Mouse (Mus musculus) neural tube, embryonic 15.5 days (tissue): ENCODE measurements around the gene Ikzf2. TPM values are rescaled to one million over a fixed set of nuclear protein-coding genes. Genes with fewer than 3 reads are reported as not detected.

Source experiments
- ATAC-seq: fragments of 200-750 bp; cut with Nextera tagmentation; 2 replicates; pipeline ENCODE4 v1.8.0; 2017; ENCODE audit warnings: mild to moderate bottlenecking, moderate TSS enrichment, moderate library complexity; ENCODE audit not compliant: low FRiP score
- H3K27ac ChIP-seq: fragments of 300-500 bp; sonication (generic); replicated peaks from 2 replicates; pipeline ENCODE4 v1.5.1; 2015; ENCODE audit warnings: mild to moderate bottlenecking, inconsistent platforms
- H3K27me3 ChIP-seq: fragments of 300-500 bp; sonication (generic); replicated peaks from 2 replicates; pipeline ENCODE4 v1.6.1; 2015; ENCODE audit warnings: inconsistent platforms
- H3K36me3 ChIP-seq: fragments of 300-500 bp; sonication (generic); 2 replicates; pipeline ENCODE4 v1.6.1; 2015; ENCODE audit warnings: inconsistent platforms
- H3K4me1 ChIP-seq: fragments of 300-500 bp; sonication (generic); 2 replicates; pipeline ENCODE4 v1.6.1; 2015; ENCODE audit warnings: inconsistent platforms
- H3K4me2 ChIP-seq: fragments of 300-500 bp; sonication (generic); 2 replicates; pipeline ENCODE4 v1.6.1; 2015; ENCODE audit warnings: inconsistent platforms, mild to moderate bottlenecking, moderate library complexity
- H3K4me3 ChIP-seq: fragments of 300-500 bp; sonication (generic); replicated peaks from 2 replicates; pipeline ENCODE4 v1.5.1; 2015; ENCODE audit warnings: mild to moderate bottlenecking, inconsistent platforms
- H3K9ac ChIP-seq: fragments of 300-500 bp; sonication (generic); replicated peaks from 2 replicates; pipeline ENCODE4 v1.6.1; 2015; ENCODE audit warnings: mild to moderate bottlenecking, inconsistent platforms
- H3K9me3 ChIP-seq: fragments of 300-500 bp; sonication (generic); replicated peaks from 2 replicates; pipeline ENCODE4 v1.6.1; 2016; ENCODE audit warnings: inconsistent platforms
- WGBS: fragments of 180-500 bp; shearing (Covaris S2); methylation state at CpG from one replicate; pipeline ENCODE4 v1.1.7; 2015; ENCODE audit warnings: mixed read lengths; 5-methylcytosine and 5-hydroxymethylcytosine counted together
- polyA plus RNA-seq: library from polyadenylated mRNA; unstranded; fragments of >200 nt; fragmentation: Nextera tagmentation; extraction: Ambion mirVana; gene quantifications from 2 replicates; pipeline ENCODE4 v1.2.1, GENCODE M21; 2015

Gene Ikzf2
- polyA plus RNA-seq, 1 experiment from 2014 or later, result 3.7 TPM

GRCm38 (mm10) chr1:69506011-69506410, 181.0 kb downstream of the Ikzf2 start:
- ATAC-seq, result no peak
- no peak overlapping the region for H3K9ac ChIP-seq
- no peak overlapping the region for H3K4me3 ChIP-seq
- H3K27me3 ChIP-seq, result no peaks in the 10 kb centered on the region
- no peak overlapping the region for H3K27ac ChIP-seq
- H3K4me2 ChIP-seq, result no peak overlapping the region
- 0 out of 2 replicates have a peak, but pooled peaks cover 3% of the 10 kb centered on the region for H3K4me1 ChIP-seq
- 92% methylated on average over 6 of the region's 6 CpGs for WGBS
- H3K9me3 ChIP-seq, result no peaks in the 10 kb centered on the region
- no peaks in the 10 kb centered on the region for H3K36me3 ChIP-seq

GRCm38 (mm10) chr1:69500388-69500787, 186.7 kb downstream of the Ikzf2 start:
- ATAC-seq, result no peak
- no peak overlapping the region for H3K4me2 ChIP-seq
- H3K36me3 ChIP-seq, result no peaks in the 10 kb centered on the region
- no peaks in the 10 kb centered on the region for H3K27me3 ChIP-seq
- WGBS, result 92% methylated on average over 3 of the region's 3 CpGs
- H3K9me3 ChIP-seq, result no peaks in the 10 kb centered on the region
- H3K4me1 ChIP-seq, result no peaks in the 10 kb centered on the region
- no peak overlapping the region for H3K9ac ChIP-seq
- no peak overlapping the region for H3K4me3 ChIP-seq
- no peak overlapping the region for H3K27ac ChIP-seq

DNA sequence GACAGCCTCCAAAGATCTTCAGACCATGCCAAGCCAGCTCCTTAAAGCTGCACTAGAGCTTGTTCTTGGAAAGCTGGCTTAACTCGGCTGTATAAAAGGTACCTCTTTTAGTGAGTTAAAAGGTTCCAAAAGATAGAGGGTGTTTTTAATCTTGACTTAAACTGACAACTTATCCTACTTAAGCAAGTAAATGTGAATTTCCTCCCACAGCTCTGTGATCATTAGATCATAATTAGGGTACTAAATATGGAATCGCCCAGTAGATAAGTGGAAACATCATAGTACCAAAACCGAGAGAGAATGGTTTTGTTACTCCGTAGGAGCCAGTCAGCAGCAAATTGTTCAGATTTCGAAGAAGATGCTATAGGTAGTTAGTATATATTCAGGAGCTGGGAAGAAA, 187.4 kb downstream of the Ikzf2 start:
- Histone ChIP-seq H3K27me3 (no peaks in the 10 kb centered on the region), H3K27ac (no peak overlapping the region), H3K4me2 (no peak overlapping the region), H3K9ac (no peak overlapping the region), H3K36me3 (no peaks in the 10 kb centered on the region), H3K4me3 (no peak overlapping the region), H3K4me1 (no peaks in the 10 kb centered on the region), H3K9me3 (no peaks in the 10 kb centered on the region)
- ATAC-seq, result no peak
- 92% methylated on average over 5 of the region's 5 CpGs for WGBS

DNA sequence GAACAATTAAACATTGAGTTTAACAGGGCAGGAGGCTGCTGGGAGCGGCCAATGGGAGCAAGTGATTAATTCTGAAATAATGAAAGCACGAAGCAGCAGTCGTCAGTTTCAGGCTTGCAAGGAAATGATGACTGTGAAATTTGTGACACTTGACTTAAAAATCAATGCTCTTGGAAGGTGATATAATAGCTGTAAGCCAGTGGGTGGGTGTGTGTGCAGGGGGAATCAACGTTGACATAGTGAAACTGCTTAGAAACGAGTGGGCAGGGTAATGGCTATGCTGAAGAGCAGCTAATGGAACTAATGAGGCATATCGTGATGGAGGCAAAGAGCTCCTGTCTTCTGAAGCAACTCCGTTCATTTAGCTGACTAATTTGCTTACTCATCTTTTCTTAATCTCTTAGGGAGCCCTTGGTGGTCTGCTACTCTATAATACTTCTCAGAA, 188.2 kb downstream of the Ikzf2 start:
- Histone ChIP-seq H3K4me2 (0 out of 2 replicates have a peak overlapping the region, but pooled peaks have one; percentile 28), H3K4me3 (no peak overlapping the region), H3K27me3 (no peaks in the 10 kb centered on the region), H3K9me3 (no peaks in the 10 kb centered on the region), H3K4me1 (no peaks in the 10 kb centered on the region), H3K36me3 (no peaks in the 10 kb centered on the region), H3K9ac (no peak overlapping the region), H3K27ac (no peak overlapping the region)
- 7% methylated on average over 7 of the region's 7 CpGs for WGBS
- ATAC-seq, result no peak

DNA sequence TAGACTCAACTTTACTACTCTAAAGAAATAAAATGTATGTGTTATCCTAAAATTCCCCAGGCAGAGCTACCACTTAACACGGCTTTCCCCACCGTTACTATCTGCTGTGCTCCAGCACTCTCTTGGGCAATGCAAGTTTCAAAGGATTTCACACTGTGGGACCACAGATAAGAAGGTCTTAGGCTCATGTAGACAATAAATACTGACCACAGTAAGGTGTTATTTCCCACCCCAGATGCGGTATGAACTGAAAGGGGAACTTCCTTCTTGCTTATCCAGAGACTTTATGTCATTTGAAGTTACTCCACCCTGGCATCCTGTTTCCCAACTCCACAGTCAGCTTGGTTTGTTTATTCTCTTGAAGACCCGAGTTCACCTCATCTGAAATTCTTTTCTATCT, 191.0 kb downstream of the Ikzf2 start:
- Histone ChIP-seq H3K4me3 (no peak overlapping the region), H3K9me3 (no peaks in the 10 kb centered on the region), H3K27me3 (no peaks in the 10 kb centered on the region), H3K4me1 (no peaks in the 10 kb centered on the region), H3K9ac (no peak overlapping the region), H3K27ac (no peak overlapping the region), H3K36me3 (no peaks in the 10 kb centered on the region), H3K4me2 (no peak overlapping the region)
- WGBS, result 75% methylated on average over 4 of the region's 4 CpGs
- no peak for ATAC-seq

DNA sequence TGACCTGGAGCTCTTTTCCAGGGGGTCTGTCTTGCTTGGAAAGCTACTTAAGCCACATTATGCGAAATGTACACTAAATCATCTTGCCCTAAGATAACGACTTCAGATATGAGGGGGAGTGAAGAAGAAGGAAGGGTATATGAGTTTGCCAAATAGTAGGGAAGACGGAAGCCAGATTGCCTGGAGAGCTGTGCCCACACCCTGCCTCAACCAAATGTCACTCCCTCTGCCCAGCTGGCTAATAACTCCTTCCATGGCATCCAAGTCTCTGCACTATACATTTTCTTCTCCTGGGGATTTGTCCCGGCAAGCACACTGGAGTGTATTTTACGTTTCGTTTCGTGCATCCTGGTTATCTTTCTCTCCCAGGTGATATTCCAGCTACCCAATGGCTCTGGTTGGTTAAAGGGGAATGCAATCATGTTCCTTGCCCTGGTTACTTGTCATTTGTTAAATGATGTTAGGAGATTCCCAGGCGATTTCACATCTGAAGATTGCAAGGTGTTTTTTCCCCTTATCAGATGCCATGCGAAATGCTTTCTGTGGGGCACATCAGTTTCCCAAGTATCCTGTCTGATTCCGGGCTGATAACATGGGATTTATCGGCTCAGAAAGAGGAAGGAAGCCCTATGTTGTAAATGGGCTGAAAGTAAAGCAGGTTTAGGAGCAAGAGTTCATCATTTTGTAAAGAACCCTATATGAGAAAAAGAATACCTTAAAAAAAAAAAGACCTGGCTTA, 193.6 kb downstream of the Ikzf2 start:
- no peak overlapping the region for H3K4me3 ChIP-seq
- no peaks in the 10 kb centered on the region for H3K9me3 ChIP-seq
- WGBS, result 81% methylated on average over 11 of the region's 11 CpGs
- H3K36me3 ChIP-seq, result no peaks in the 10 kb centered on the region
- no peaks in the 10 kb centered on the region for H3K27me3 ChIP-seq
- H3K4me1 ChIP-seq, result no peaks in the 10 kb centered on the region
- H3K27ac ChIP-seq, result no peak overlapping the region
- no peak for ATAC-seq
- H3K9ac ChIP-seq, result no peak overlapping the region
- H3K4me2 ChIP-seq, result no peak overlapping the region

DNA sequence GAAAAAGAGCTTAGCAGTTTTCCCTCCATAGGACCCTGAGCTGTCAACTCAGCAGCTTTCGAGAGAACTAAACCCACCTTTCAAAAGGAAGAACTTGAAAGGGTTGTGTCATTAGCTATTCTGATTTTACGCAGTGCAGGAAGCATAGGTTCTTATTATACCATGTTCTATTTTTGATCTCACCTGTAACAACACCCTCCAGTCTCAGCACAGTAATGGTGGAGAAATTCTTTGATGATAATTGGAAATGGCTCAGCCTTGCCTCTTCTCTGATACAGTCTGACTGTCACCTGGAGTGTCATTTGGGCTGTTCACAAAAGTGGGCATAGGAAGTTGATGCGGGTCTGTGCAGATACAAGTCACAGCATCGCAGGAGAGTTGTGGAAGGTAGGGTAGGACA, 195.0 kb downstream of the Ikzf2 start:
- no peaks in the 10 kb centered on the region for H3K27me3 ChIP-seq
- ATAC-seq, result no peak
- H3K27ac ChIP-seq, result no peak overlapping the region
- H3K4me2 ChIP-seq, result no peak overlapping the region
- H3K9ac ChIP-seq, result no peak overlapping the region
- no peaks in the 10 kb centered on the region for H3K36me3 ChIP-seq
- H3K4me3 ChIP-seq, result no peak overlapping the region
- H3K4me1 ChIP-seq, result no peaks in the 10 kb centered on the region
- 94% methylated on average over 4 of the region's 4 CpGs for WGBS
- H3K9me3 ChIP-seq, result no peaks in the 10 kb centered on the region

DNA sequence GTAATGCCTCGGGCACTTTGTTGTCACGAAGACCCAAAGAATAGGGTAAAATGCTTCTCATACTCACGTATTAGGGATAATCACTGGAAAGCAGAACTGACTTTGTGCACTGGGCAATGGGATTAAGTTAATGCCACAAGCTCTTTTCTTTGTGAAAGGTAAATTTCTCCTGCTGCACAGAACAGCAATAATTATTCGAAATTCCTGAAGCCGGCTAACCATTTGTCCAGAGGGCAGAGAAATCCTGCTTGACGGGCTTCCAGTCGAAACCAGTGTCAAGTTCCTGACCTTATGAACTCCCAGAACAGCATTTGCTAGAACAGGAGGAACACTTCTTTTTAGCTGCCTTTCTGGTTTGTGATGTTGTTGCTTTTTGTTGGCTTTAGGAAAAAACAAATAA, 198.0 kb downstream of the Ikzf2 start:
- Histone ChIP-seq H3K4me2 (no peak overlapping the region), H3K4me1 (no peaks in the 10 kb centered on the region), H3K27me3 (no peaks in the 10 kb centered on the region), H3K27ac (no peak overlapping the region), H3K4me3 (no peak overlapping the region), H3K9ac (no peak overlapping the region), H3K36me3 (no peaks in the 10 kb centered on the region), H3K9me3 (no peaks in the 10 kb centered on the region)
- 83% methylated on average over 7 of the region's 7 CpGs for WGBS
- ATAC-seq, result no peak

- WGBS, result 86% methylated on average over 6 of the region's 6 CpGs
- Histone ChIP-seq H3K9me3 (no peaks in the 10 kb centered on the region), H3K4me1 (no peaks in the 10 kb centered on the region), H3K4me3 (no peak overlapping the region), H3K4me2 (no peak overlapping the region), H3K36me3 (no peaks in the 10 kb centered on the region), H3K9ac (no peak overlapping the region), H3K27me3 (no peaks in the 10 kb centered on the region), H3K27ac (no peak overlapping the region)
- ATAC-seq, result no peak
These were observed 198.4 kb downstream of the Ikzf2 start for GRCm38 (mm10) chr1:69488625-69489024.

Other genes starting within 250 kb of the Ikzf2 start
- gene Spag16, start 139.7 kb upstream of the Ikzf2 start, polyA plus RNA-seq, result 0.95 and 1.5 TPM in 2 replicates